Mouse (Mus musculus): Measurements from ENCODE around the gene Svep1. TPM values are rescaled to one million over a fixed set of nuclear protein-coding genes. Genes with fewer than 3 reads are reported as not detected.

The Svep1 gene
- total RNA-seq, 2 experiments from 2014 or later = 11.0 to 12.1 TPM

- no peak for DNase-seq
- intact Hi-C loops (cut with DNase I) = no loop called here
These were observed 33.3 kb downstream of the Svep1 start for GRCm38 (mm10) chr4:58173401-58173800.

DNA sequence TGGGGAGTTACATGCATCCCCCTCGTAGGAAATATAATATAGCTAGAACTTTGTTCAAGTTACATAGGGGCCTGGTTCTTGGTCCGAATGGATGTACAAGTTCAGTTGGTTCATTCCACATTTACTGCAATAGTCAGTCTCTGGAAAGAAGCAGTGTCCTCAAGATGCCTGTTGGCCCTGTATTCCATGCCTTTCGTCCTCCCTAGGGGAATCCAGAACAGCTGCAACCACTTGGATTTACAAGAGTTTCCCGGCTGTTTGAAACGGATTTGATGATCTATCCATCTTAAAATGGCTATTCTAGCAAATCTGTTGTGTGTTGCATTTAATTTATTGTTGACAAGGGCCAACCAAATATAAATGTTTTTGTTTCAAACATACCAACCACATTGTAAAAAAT is 36.2 kb downstream of the Svep1 start:
- peak; percentile 74 to 75 for DNase-seq
- intact Hi-C loops (cut with DNase I) = no loop called here

DNA sequence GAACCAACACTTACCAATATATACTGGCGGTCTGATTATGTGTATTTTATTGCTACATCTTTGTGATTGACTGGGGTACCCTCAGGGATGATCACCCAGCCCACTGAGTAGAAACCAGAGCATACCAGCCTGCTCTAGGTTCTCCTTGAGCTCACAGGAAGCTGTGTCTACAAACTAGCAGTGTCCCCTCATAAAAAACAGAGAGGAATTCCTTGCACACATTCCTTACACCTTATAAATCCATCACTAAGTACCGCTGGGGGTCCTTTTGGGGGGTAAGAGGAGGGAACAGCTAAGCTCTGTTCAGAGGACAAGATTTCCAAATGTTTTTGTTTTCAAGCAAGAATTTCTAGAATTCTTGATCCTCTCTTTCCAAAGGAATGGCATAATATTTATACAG is 36.7 kb downstream of the Svep1 start:
- intact Hi-C loops (cut with DNase I) = no loop called here
- no peak for DNase-seq

DNA sequence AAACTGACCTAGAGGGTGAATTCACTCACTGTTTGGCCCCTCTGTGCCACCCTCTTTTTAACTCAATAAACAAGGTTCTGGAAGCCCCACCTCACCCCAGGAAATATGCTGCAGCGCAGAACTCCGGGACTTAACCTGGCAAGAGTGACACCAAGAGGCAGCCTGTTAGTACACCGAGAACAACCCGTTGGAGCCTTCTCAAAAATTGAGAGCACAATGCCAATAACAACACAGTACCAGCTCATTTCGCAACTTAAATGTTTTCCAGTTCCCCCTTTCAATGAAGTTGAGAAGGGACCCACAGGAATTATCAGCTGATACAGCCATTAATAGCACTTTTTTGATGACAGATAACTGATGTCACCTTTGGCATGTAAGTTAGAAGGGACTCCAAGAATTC is 38.3 kb downstream of the Svep1 start:
- intact Hi-C loops (cut with DNase I) = no loop called here
- DNase-seq = peak; percentile 31 to 33

GRCm38 (mm10) chr4:58165711-58166110 is 40.9 kb downstream of the Svep1 start:
- no peak for DNase-seq
- intact Hi-C loops (cut with DNase I) = no loop called here

DNA sequence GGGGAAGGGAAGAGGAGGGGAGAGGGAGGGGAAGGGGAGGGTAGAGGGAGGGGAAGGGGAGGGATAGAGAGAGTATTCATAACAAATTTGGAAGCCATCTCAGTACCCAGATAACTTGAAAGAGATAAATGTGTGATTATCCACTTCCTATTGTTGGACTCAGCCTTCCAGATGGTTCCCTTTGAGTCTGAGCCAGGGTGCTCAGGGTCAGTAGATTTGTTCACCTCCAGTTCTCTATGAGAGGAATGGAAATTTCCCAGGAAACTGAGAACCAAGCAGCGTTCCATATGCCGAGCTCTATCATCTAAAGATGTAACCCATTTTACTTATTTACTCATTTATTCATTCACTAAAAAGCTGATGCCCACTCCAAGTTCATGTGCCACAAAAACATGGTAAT is 44.8 kb downstream of the Svep1 start:
- no peak for DNase-seq
- intact Hi-C loops (cut with DNase I) = no loop called here

DNA sequence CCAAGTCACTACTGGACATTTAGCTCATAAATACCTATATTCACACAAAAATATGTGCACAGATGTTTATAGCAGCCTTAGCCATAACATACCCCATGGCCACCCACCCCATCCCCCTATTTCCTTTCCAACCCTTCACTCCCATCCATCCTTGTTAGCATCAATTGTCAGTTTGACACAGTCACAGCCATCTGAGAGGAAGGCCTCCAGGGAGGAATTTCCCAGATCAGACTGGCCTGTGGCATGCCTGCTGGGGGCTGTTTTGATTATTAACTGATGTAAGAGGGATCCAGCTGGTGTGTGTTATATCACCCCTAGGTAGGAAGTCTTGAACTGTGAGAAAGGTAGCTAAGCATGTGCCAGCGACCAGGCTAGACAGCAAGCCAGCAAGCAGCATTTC is 47.1 kb downstream of the Svep1 start:
- DNase-seq = no peak
- intact Hi-C loops (cut with DNase I) = no loop called here

DNA sequence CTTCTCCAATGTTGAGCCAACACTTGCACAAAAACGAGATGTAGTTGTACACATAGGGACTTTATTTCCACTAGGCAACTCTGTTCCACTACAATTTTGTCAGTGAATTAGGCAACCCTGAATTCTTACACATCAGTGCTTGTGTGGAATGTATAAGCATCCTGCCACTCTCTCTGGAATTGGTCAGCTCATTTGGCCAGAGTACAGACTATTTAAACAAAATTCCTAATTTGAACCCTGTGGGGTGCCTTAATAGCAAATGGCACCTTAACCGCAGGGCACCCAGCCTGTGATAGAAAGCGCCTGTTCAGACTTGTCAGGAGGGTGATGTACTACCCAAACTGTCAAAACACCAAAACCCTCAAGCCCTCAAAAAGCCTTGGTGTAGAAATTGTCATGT is 56.4 kb downstream of the Svep1 start:
- intact Hi-C loops (cut with DNase I) = no loop called here
- no peak for DNase-seq

DNA sequence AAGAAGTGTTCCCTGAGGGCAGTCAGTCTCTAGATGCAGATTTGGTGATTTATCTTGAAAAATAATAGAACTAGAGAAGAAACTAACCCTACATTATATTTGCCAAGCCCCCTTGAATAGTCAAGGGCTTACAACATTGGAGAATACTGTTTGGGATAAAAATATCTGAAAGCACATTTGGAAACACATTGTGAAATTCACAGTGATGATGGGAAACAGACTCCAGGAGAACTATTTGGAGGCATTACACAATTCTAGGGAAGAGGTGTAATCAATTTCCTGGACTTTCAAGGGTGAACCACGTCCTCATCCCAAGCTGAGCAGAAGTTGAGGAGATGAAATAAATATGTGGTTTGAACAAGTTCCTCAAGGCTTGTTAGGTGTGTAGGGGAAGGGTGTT is 57.5 kb downstream of the Svep1 start:
- no peak for DNase-seq
- intact Hi-C loops (cut with DNase I) = no loop called here

DNA sequence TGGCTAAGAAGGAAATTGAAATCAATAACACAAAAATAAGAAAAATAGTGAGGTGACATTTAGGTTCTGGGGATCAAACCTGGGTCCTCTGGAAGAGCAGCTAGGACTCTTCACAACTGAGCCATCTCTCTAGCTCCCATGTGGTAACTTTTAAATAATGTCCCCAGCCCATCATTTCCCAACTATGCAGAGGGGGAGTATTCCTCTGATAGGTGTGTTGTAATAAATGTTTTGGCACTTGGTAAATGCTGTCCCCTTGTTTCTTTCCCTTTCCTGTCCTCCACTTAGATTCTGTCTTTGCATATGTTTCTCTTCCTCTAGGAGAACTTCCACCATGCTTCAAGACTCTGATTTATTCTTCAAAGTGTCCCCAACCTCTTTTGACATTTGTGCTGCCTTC is 58.1 kb downstream of the Svep1 start:
- intact Hi-C loops (cut with DNase I) = no loop called here
- no peak for DNase-seq

DNA sequence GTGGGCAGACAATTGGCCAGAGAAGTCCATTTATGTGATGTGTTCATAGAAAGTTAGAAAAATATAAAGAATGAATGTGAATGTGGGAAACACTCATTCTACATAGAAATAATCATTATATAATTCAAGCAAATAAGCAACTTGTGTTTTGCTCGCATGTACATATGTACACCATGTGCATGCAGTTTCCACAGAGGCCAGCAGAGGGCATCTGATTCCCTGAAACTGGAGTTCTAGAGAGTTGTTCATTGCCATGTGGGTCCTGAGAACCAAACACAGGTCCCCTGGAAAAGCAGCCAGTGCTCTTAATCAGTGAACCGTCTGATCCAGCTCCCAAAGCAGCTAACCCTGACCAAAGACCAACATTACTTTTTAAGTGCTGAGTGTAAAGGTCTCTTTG is 60.0 kb downstream of the Svep1 start:
- no peak for DNase-seq
- intact Hi-C loops (cut with DNase I) = no loop called here

- intact Hi-C loops (cut with DNase I) = no loop called here
- DNase-seq = no peak
These were observed 66.7 kb downstream of the Svep1 start for GRCm38 (mm10) chr4:58139764-58140556.

GRCm38 (mm10) chr4:58139241-58139640 is 67.4 kb downstream of the Svep1 start:
- DNase-seq = no peak
- intact Hi-C loops (cut with DNase I) = no loop called here

DNA sequence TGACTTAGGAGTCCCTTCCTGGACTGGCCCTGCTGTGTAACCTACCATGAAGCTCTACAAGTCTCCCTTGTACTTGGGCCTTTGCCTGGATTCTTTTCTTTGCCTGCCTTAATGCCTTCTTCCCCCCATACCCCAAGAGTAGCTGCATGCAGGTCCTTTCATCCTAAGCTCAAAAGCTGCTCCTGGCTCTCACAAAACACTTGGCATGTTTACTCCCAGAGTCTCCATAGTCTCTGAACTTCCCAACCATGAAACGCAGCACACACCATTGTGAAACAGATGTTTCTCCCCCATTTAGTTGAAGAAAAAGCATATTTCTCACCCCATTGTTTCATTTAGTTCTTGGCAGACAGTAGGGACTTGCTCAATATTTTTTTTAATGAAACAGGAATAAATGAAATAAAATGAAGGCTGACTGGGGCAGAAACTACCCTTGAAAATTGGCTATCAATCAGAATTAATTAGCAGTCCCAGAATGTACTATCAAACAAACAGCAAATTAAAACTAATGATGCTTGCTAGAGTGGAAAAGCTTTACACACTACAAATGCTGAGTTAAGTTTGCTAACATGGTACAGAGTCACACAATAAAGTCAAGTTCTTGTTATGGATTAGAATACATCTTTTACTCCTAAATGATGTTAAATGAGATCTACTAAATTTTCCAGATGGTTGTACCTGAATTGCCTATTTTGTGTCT is 72.9 kb downstream of the Svep1 start:
- no peak for DNase-seq

DNA sequence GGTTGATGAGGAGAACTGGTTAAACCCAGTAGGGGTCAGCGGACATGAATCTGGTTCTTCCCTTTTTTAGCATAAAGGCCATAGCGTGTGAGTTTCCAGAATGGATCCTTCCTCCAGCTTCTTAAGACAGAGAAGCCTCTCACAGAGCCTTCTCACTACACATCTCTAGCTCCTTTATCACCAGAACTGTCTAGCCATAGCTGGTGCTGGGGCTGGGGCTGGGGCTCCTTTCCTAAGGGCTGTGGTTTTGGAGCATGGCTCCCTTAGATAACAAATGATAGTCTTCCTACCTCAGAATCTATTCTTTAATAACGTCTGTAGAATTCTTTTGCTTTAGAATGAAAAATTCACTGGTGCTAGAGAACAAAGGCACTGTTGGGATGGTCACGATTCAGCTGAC is 76.8 kb downstream of the Svep1 start:
- intact Hi-C loops (cut with DNase I) = no loop called here
- DNase-seq = no peak

More for the DNA sequence above, 72.9 kb downstream of the Svep1 start:
- intact Hi-C loops (cut with DNase I) = no loop called here

DNA sequence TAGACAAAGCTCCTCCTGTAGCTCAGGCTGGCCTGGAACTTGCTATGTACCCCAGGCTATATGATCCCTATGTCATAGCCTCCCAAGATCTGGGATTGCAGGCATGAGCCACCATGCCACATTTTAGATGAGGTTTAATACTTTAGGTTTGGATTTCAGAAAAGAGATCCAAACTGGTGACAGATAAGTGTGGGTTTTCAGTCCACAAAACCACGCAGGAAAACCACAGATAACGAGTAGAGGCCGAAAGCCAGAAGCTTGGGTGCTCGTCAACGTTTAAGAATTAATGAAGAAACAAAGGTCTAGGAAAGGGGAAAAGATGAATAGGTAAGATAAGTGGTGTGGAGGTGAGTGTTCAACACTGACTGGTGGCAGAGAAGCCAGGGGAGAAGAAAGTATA is 79.6 kb downstream of the Svep1 start:
- no peak for DNase-seq
- intact Hi-C loops (cut with DNase I) = no loop called here

GRCm38 (mm10) chr4:58115452-58115851 is 91.2 kb downstream of the Svep1 start:
- intact Hi-C loops (cut with DNase I) = no loop called here
- no peak for DNase-seq

DNA sequence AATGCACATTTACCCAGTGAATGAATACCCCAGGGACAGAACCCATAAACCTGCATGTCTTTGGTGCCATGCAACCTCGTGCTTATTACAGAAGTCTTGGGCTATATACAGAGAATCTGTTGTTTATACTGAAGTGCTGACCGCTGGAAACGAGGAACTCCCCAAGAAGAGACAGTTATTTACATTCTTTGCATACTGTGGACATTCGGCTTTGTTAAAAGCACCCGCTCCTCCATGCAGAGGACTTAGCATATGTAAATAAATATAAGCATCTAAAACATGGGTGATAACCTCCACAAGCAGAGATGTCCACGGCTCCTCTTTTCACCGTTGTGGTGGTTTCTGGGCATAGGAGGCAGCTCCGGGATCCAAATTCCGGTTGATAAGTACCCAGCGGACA is 95.7 kb downstream of the Svep1 start:
- intact Hi-C loops (cut with DNase I) = no loop called here
- no peak for DNase-seq

- DNase-seq = no peak
These were observed 96.9 kb downstream of the Svep1 start for GRCm38 (mm10) chr4:58109793-58110192.

GRCm38 (mm10) chr4:58108364-58108763 is 98.3 kb downstream of the Svep1 start:
- no peak for DNase-seq

More at GRCm38 (mm10) chr4:58109793-58110192, 96.9 kb downstream of the Svep1 start:
- intact Hi-C loops (cut with DNase I) = no loop called here

GRCm38 (mm10) chr4:58097732-58098131 is 108.9 kb downstream of the Svep1 start:
- DNase-seq = no peak
- intact Hi-C loops (cut with DNase I) = no loop called here

More at GRCm38 (mm10) chr4:58108364-58108763, 98.3 kb downstream of the Svep1 start:
- intact Hi-C loops (cut with DNase I) = no loop called here

- intact Hi-C loops (cut with DNase I) = no loop called here
- no peak for DNase-seq
These were observed 119.9 kb downstream of the Svep1 start for GRCm38 (mm10) chr4:58086738-58087137.
